Mouse (Mus musculus) bone marrow, adult 2 months (tissue): ENCODE measurements around the gene Calcr.

Source experiments
- CTCF ChIP-seq: fragments of 200-500 bp; IDR thresholded peaks from 2 replicates; pipeline ENCODE4 v1.5.1; 2011; ENCODE audit warnings: low read length, control low read depth; ENCODE audit not compliant: control insufficient read depth, insufficient read depth
- POLR2A ChIP-seq: fragments of 200-500 bp; IDR thresholded peaks from 2 replicates; pipeline ENCODE4 v1.6.1; 2011; ENCODE audit warnings: low read depth, mild to moderate bottlenecking, control low read depth, low read length, borderline replicate concordance; ENCODE audit not compliant: control insufficient read depth

DNA sequence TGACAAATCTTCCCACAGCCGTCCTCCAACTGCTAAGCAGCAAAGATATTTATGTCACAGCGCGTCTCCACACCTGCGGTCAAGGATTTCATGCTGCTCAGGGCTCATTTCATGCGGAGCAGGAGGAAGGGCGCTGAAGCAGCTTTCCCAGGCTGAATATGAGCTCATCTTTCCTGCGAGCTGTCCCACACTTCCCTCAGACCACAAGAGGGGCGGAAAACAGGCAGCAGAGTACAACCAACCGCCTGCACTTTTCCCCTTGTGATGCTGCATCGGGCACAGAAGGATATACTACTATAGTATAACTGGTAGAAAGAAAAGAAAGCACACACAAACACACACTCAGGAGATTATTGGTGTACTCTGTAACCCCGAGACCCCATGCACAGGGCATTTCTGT lies 23.2 kb downstream of the Calcr start:
- TF ChIP-seq POLR2A, result no peak
- no peak for TF ChIP-seq CTCF
